Mouse (Mus musculus) thymus, postnatal 14 days (tissue): ENCODE measurements at regions not wholly inside any gene's neighbourhood (a gene's known extent, or its start where the extent isn't known, plus 50 kb on each side); places are given as distances from the start of the nearest gene placed in this dataset.

Experiments used
- DNase-seq: peaks from one replicate; pipeline ENCODE4 v3.0.0; 2021

- DNase-seq, result no peak
These were observed 102.2 kb upstream of the Kit start for GRCm38 (mm10) chr5:75472484-75472883.

GRCm38 (mm10) chr5:75475414-75475813 is 99.3 kb upstream of the Kit start:
- no peak for DNase-seq

GRCm38 (mm10) chr5:75478499-75478898 is 96.2 kb upstream of the Kit start:
- no peak for DNase-seq

GRCm38 (mm10) chr5:75479149-75479548 is 95.6 kb upstream of the Kit start:
- DNase-seq, result no peak

GRCm38 (mm10) chr5:75481595-75481994 is 93.1 kb upstream of the Kit start:
- DNase-seq, result no peak

- no peak for DNase-seq
These were observed 90.4 kb upstream of the Kit start for GRCm38 (mm10) chr5:75484330-75484729.

- no peak for DNase-seq
These were observed 83.9 kb upstream of the Kit start for GRCm38 (mm10) chr5:75490806-75491205.

- no peak for DNase-seq
These were observed 80.6 kb upstream of the Kit start for GRCm38 (mm10) chr5:75494143-75494542.

GRCm38 (mm10) chr5:75499053-75499452 is 75.7 kb upstream of the Kit start:
- DNase-seq, result no peak

- no peak for DNase-seq
These were observed 75.0 kb upstream of the Kit start for GRCm38 (mm10) chr5:75499695-75500094.

GRCm38 (mm10) chr5:75500654-75501416 is 73.9 kb upstream of the Kit start:
- DNase-seq, result no peak

GRCm38 (mm10) chr5:75503673-75504072 is 71.0 kb upstream of the Kit start:
- no peak for DNase-seq

GRCm38 (mm10) chr5:75512521-75513422 is 61.9 kb upstream of the Kit start:
- no peak for DNase-seq

- no peak for DNase-seq
These were observed 56.5 kb upstream of the Kit start for GRCm38 (mm10) chr5:75518213-75518612.

- DNase-seq, result no peak
These were observed 51.6 kb upstream of the Kit start for GRCm38 (mm10) chr5:75523041-75523678.
